ENCODE assay signal across 20 mouse cellular contexts in the genomic region with DNA sequence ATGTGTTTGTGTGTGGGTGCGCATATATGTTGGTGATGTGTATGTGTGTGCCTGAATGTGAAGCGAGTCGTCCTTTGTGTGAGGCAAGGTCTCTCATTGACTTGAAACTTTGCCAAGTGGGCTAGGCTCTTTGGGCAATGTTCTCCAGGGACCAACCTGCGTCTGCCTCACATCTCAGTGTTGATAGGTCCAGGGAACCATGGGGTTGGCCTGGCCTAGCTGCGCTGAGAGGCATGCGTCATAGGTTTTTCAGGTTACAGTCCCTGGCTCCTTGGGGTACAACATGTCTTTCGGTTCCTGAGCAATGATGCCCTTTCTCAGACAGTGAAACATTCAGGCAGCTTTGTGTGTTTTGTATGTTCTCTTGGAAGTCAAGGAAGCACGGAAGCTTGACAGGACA. TPM values are rescaled to one million over a fixed set of nuclear protein-coding genes. Genes with fewer than 3 reads are reported as not detected.
"Had no signal": no experiment of that assay in that cellular context is flagged by ENCODE, and none has a peak within 500 bp of the region (broad histone marks: within the 10 kb centered on the region; RNA-seq: fewer than 3 reads in every experiment).

No protein-coding gene starts in this region.

- H3K4me2 ChIP-seq: lung, embryonic 15.5 days; midbrain, embryonic 11.5 days; midbrain, embryonic 13.5 days; midbrain, embryonic 15.5 days; neural tube, embryonic 12.5 days; stomach, embryonic 15.5 days had no signal

- H3K4me3 ChIP-seq: lung, embryonic 15.5 days; megakaryocyte, embryonic 14.5 days; midbrain, embryonic 13.5 days; midbrain, embryonic 15.5 days; neural tube, embryonic 12.5 days; stomach, embryonic 15.5 days had no signal

- H3K27ac ChIP-seq: lung, embryonic 15.5 days; macrophage; midbrain, embryonic 13.5 days; midbrain, embryonic 15.5 days; neural tube, embryonic 12.5 days; stomach, embryonic 15.5 days; stomach, postnatal 0 days had no signal

- DNase-seq: lung, adult 2 months; lung, postnatal 14 days; lung, postnatal 36 days; right cerebral cortex, postnatal 14 days; thymus, adult 2 months; thymus, postnatal 25 days; thymus, postnatal 4 days had no signal

- H3K9me3 ChIP-seq: lung, embryonic 15.5 days; midbrain, embryonic 13.5 days; midbrain, embryonic 15.5 days; stomach, embryonic 15.5 days had no signal

- ATAC-seq: lung, postnatal 0 days; midbrain, embryonic 13.5 days; midbrain, embryonic 15.5 days had no signal

- H3K9ac ChIP-seq: lung, embryonic 15.5 days; midbrain, embryonic 13.5 days; midbrain, embryonic 15.5 days; neural tube, embryonic 12.5 days; stomach, embryonic 15.5 days had no signal

- H3K27me3 ChIP-seq: lung, embryonic 15.5 days; midbrain, embryonic 15.5 days; neural tube, embryonic 12.5 days; stomach, embryonic 15.5 days had no signal

- H3K36me3 ChIP-seq: lung, embryonic 15.5 days; midbrain, embryonic 13.5 days; midbrain, embryonic 15.5 days; neural tube, embryonic 12.5 days; stomach, embryonic 15.5 days had no signal

RNA-seq across cellular contexts. Expression of a gene that starts 49.3 kb away (rescaled TPM):
- total RNA-seq: megakaryocyte progenitor cell, adult 5-6 weeks; monocyte, adult 5-6 weeks; neutrophil, adult 5-6 weeks had no signal
- polyA plus RNA-seq: macrophage had no signal
